Mouse (Mus musculus): Measurements from ENCODE around the gene D930007J09Rik. TPM values are rescaled to one million over a fixed set of nuclear protein-coding genes. Genes with fewer than 3 reads are reported as not detected.

D930007J09Rik gene
- total and polyA plus RNA-seq, 3 experiments = 10.4 TPM; not detected in 2

DNA sequence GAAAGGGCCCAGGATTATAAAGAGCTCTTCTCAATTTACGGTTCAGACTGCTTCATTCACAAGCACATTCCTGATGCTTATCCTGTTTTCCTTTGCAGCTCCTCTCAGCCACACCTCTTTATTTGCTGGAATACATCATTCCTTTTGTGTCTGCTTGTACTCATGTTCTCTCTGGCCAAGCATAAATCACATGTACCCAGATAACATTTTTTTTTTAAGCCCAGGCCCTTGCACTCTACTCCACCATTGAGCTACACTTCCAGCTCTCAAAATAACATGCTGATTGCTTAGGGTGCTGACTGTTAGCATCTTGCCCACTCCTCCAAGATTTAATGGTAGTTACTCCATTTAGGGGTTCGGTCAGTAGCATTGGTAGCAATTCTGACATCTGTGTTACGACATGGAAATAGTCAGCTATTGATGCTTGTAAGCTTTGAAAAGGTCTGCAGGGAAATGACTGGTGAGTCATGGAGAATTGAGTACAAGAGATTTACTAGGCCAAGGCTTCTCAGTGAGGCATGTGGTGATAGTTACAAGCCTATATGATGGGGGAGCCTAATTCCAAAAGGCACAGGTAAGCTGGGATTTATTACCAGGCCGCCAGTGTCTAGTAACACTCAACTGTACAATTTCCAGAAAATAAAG lies 1.2 kb upstream of the D930007J09Rik start:
- no peaks in the 10 kb centered on the region for H3K9me3 ChIP-seq (replicated peaks; ENCODE audit: insufficient read depth, low read length)
- peaks cover 11 to 17% of the 10 kb centered on the region in 2 experiments for H3K36me3 ChIP-seq (ENCODE audit: control insufficient read depth in 1 of 2, insufficient read depth in 2 of 2, low read length in 2 of 2)
- H3K4me1 ChIP-seq (ENCODE audit: control insufficient read depth in 1 of 2, insufficient read depth in 2 of 2, low read length in 2 of 2) = peaks cover 2 to 13% of the 10 kb centered on the region in 2 experiments; a peak in 3 of 4 replicates
- peak; percentile 6 for DNase-seq (ENCODE audit: low read depth, low spot score)
- H3K79me2 ChIP-seq (ENCODE audit: control insufficient read depth, insufficient read depth, low read length, poor library complexity) = peaks cover 26% of the 10 kb centered on the region
- H3K27ac ChIP-seq (ENCODE audit: control insufficient read depth, low read depth, low read length) = no peak overlapping the region
- TF ChIP-seq RAD21 (IDR thresholded peaks at IDR 0.05; ENCODE audit: low read depth, low read length) = no peak
- no peak for TF ChIP-seq CHD1 (IDR thresholded peaks at IDR 0.05; ENCODE audit: low read depth, low read length)
- TF ChIP-seq NELFE (IDR thresholded peaks at IDR 0.05; ENCODE audit: low read depth, low read length) = no peak
- TF ChIP-seq RCOR1 (IDR thresholded peaks at IDR 0.05; ENCODE audit: low read depth, low read length) = no peak
- no peak for TF ChIP-seq E2F4 (IDR thresholded peaks at IDR 0.05; ENCODE audit: borderline replicate concordance, low read depth, low read length)
- no peak for TF ChIP-seq MAX (IDR thresholded peaks at IDR 0.05; ENCODE audit: low read length)
- no peak for TF ChIP-seq MEF2A (IDR thresholded peaks at IDR 0.05; ENCODE audit: extremely low read depth, insufficient replicate concordance, low read depth, low read length, poor library complexity, severe bottlenecking)
- TF ChIP-seq EP300 (IDR thresholded peaks at IDR 0.05; ENCODE audit: low read depth in 1 of 2, low read length in 2 of 2) = no peak
- TF ChIP-seq TBP (IDR thresholded peaks at IDR 0.05; ENCODE audit: low read depth, low read length) = no peak
- TF ChIP-seq ELF1 (IDR thresholded peaks at IDR 0.05; ENCODE audit: low read depth, low read length) = no peak
- TF ChIP-seq MAFK (IDR thresholded peaks at IDR 0.05; ENCODE audit: borderline replicate concordance, low read depth, low read length) = no peak
- no peak for TF ChIP-seq ZKSCAN1 (IDR thresholded peaks at IDR 0.05; ENCODE audit: low read depth, low read length)
- H3K9ac ChIP-seq (ENCODE audit: control insufficient read depth, low read depth, low read length, poor library complexity, severe bottlenecking) = no peak overlapping the region
- H3K4me3 ChIP-seq (ENCODE audit: control insufficient read depth in 1 of 2, insufficient read depth in 1 of 2, low read depth in 2 of 2, low read length in 2 of 2) = no peak overlapping the region; a peak in 1 of 4 replicates
- no peaks in the 10 kb centered on the region for H3K27me3 ChIP-seq (ENCODE audit: control insufficient read depth in 1 of 2, insufficient read depth in 2 of 2, low read length in 2 of 2)

GRCm38 (mm10) chr13:32801693-32802221 lies 892 bp downstream of the D930007J09Rik start, which contains the start of gene Wrnip1:
Gene Wrnip1 (plus strand): TSS chr13:32802038.
- Histone ChIP-seq H3K9me3 (replicated peaks; ENCODE audit: insufficient read depth, low read length) (no peaks in the 10 kb centered on the region), H3K36me3 (ENCODE audit: control insufficient read depth in 1 of 2, insufficient read depth in 2 of 2, low read length in 2 of 2) (peaks cover 2 to 16% of the 10 kb centered on the region in 2 experiments), H3K27ac (ENCODE audit: control insufficient read depth, low read depth, low read length) (peak within 1 kb of the TSS; percentile 17), H3K4me3 (ENCODE audit: control insufficient read depth in 1 of 2, insufficient read depth in 1 of 2, low read depth in 2 of 2, low read length in 2 of 2) (peak within 1 kb of the TSS; percentile 66 to 78), H3K27me3 (ENCODE audit: control insufficient read depth in 1 of 2, insufficient read depth in 2 of 2, low read length in 2 of 2) (0 out of 4 replicates have a peak, but pooled peaks cover 0 to under 1% of the 10 kb centered on the region in 2 experiments), H3K9ac (ENCODE audit: control insufficient read depth, low read depth, low read length, poor library complexity, severe bottlenecking) (peak within 1 kb of the TSS; percentile 80), H3K79me2 (ENCODE audit: control insufficient read depth, insufficient read depth, low read length, poor library complexity) (peaks cover 26% of the 10 kb centered on the region), H3K4me1 (ENCODE audit: control insufficient read depth in 1 of 2, insufficient read depth in 2 of 2, low read length in 2 of 2) (peaks cover 2 to 13% of the 10 kb centered on the region in 2 experiments; a peak in 2 of 4 replicates)
- DNase-seq (ENCODE audit: low read depth, low spot score) = peak; percentile 98
- TF ChIP-seq KAT2A (conservative IDR thresholded peaks at IDR 0.05; ENCODE audit: low read depth, low read length) (peak; percentile 92), TBP (IDR thresholded peaks at IDR 0.05; ENCODE audit: low read depth, low read length) (peak; percentile 69), MAX (IDR thresholded peaks at IDR 0.05; ENCODE audit: low read length) (peak; percentile 23; the same call in 1 of the 2 replicates), ZNF384 (IDR thresholded peaks at IDR 0.05; ENCODE audit: low read depth, low read length) (no peak), GATA1 (IDR thresholded peaks at IDR 0.05; ENCODE audit: low read depth, low read length) (no peak), MXI1 (IDR thresholded peaks at IDR 0.05; ENCODE audit: low read depth, low read length) (peak; percentile 81), GABPA (IDR thresholded peaks at IDR 0.05; ENCODE audit: low read depth, low read length) (no peak), NRF1 (IDR thresholded peaks at IDR 0.05; ENCODE audit: insufficient read depth, low read depth, low read length, poor library complexity, severe bottlenecking) (peak; percentile 97), MAFK (IDR thresholded peaks at IDR 0.05; ENCODE audit: borderline replicate concordance, low read depth, low read length) (no peak), E2F4 (IDR thresholded peaks at IDR 0.05; ENCODE audit: borderline replicate concordance, low read depth, low read length) (no peak), MYC (IDR thresholded peaks at IDR 0.05; ENCODE audit: low read depth, low read length) (0 out of 2 replicates have a peak, but pooled peaks have one; percentile 48), CTCF (IDR thresholded peaks at IDR 0.05 in 2 of 3, conservative IDR thresholded peaks at IDR 0.05 in 1 of 3; ENCODE audit: control insufficient read depth in 1 of 3, insufficient read depth in 1 of 3, low read depth in 2 of 3, low read length in 3 of 3, poor library complexity in 1 of 3, severe bottlenecking in 1 of 3) (peak in 2 of 3 experiments; percentile 38 to 51; a peak in 4 of 6 replicates), HCFC1 (IDR thresholded peaks at IDR 0.05; ENCODE audit: low read depth, low read length) (peak; percentile 99), POLR2AphosphoS5 (IDR thresholded peaks at IDR 0.05; ENCODE audit: borderline replicate concordance, low read depth, low read length) (no peak), POLR2AphosphoS2 (IDR thresholded peaks at IDR 0.05; ENCODE audit: low read length) (peak; percentile 51; the same call in 1 of the 2 replicates), MAZ (IDR thresholded peaks at IDR 0.05; ENCODE audit: low read depth, low read length) (no peak), RCOR1 (IDR thresholded peaks at IDR 0.05; ENCODE audit: low read depth, low read length) (no peak), POLR2A (IDR thresholded peaks at IDR 0.05; ENCODE audit: control insufficient read depth in 1 of 2, insufficient read depth in 1 of 2, low read depth in 1 of 2, low read length in 2 of 2, poor library complexity in 1 of 2) (peak; percentile 70 to 80), NELFE (IDR thresholded peaks at IDR 0.05; ENCODE audit: low read depth, low read length) (peak; percentile 74), ZMIZ1 (IDR thresholded peaks at IDR 0.05; ENCODE audit: low read depth, low read length) (peak; percentile 86), ELF1 (IDR thresholded peaks at IDR 0.05; ENCODE audit: low read depth, low read length) (peak; percentile 85), BHLHE40 (IDR thresholded peaks at IDR 0.05; ENCODE audit: borderline replicate concordance, low read depth, low read length) (peak; percentile 11; the same call in 1 of the 2 replicates), MYB (IDR thresholded peaks at IDR 0.05; ENCODE audit: low read depth, low read length) (no peak)
